Mouse (Mus musculus): ENCODE data around the gene Rora.

Gene Rora

GRCm38 (mm10) chr9:68820036-68820435 lies 166.4 kb downstream of the Rora start:
- in situ Hi-C loops (cut with MboI, MseI), result no loop called here

GRCm38 (mm10) chr9:68820478-68820877 lies 166.9 kb downstream of the Rora start:
- in situ Hi-C loops (cut with MboI, MseI), result no loop called here

GRCm38 (mm10) chr9:68821388-68821787 lies 167.8 kb downstream of the Rora start:
- in situ Hi-C loops (cut with MboI, MseI), result no loop called here

GRCm38 (mm10) chr9:68823292-68823691 lies 169.7 kb downstream of the Rora start:
- in situ Hi-C loops (cut with MboI, MseI), result no loop called here

- in situ Hi-C loops (cut with MboI, MseI), result no loop called here
Observed at GRCm38 (mm10) chr9:68825107-68825506, 171.5 kb downstream of the Rora start.

DNA sequence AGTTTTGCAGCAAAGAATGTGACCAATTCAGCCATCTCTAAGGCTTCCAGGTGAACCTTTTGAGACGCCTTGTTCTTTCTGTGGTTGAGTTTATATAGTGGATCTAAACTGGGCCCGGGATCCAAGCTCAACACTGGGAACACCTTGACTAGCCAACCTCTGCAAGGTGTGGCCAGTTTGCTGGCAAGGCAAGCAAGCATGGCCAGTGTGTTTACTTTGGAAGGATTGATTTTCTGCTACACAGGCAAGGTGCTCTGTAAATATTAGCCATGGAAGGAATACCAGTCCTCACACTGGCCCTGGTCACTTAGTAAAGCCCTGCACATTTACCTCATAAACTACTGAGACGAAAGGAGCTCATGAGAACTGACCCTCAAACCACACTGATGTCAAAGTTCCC lies 172.3 kb downstream of the Rora start:
- in situ Hi-C loops (cut with MboI, MseI), result no loop called here

GRCm38 (mm10) chr9:68827441-68827840 lies 173.9 kb downstream of the Rora start:
- in situ Hi-C loops (cut with MboI, MseI), result no loop called here

DNA sequence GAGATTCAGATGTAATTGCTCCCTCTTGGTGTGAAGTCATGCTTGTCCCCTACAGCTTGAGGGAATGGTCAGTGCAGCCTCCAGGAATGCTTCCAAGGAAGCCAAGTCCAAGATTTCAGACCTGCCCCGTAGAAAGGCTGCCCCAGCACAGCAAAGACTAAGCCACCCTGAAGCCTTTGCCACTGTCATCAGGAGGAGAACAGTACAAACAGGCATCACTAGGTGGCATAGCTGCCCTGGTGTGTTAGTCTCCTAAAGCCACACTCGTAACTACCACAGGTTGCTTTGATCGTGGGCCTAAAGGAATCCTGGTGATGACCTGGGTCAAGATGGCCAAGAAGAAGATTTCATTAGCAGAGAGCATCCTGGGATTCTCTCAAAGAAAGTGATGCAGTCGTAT lies 176.3 kb downstream of the Rora start:
- in situ Hi-C loops (cut with MboI, MseI), result no loop called here

DNA sequence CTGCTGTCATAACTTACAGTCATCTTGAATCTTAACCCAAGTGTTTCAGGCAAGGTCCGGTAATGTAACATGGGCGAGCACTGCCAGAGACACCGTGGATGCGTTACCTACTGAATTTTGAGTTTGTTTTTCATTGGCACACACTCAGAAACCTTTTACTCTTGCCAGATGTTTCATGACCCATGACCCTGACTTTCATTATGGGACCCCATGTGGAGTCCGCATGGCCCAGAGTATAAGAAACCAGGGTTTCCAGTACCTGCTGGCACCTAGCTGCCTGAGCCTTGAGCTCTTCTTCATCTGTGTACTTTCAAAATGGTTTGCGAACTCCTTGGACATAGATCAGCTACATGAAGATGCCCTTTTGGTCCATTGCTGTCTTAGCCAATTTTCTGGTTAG lies 179.7 kb downstream of the Rora start:
- in situ Hi-C loops (cut with MboI, MseI), result no loop called here

DNA sequence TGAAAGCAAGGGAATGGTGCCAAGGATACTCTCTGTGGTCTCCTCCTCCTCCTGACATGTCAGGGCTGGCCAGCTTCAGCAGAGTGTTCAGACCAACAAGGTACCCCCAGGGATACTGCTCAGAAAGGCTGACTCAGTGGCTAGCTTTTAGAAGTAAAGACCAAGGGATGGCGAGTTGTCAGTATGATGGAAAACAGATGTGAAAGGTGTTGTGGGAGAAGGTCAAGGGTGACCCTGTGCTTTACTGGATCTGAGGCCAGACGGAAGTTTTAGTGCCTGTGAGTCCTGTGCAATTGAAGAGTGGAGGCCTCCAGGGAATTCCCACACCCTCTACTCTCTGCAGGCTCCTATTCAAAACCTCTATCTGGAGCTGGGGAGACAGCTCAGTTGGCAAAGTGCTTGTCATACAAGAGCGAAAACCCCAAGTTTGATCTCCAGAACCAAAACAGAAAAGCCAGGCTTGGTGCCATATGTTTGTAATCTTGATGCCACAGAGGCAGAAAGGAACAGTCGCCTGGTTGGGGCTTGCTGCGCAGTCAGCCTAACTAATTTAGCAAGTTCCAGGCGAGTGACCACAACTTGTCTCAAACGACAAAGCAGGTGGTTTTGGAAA lies 181.6 kb downstream of the Rora start:
- in situ Hi-C loops (cut with MboI, MseI), result no loop called here

DNA sequence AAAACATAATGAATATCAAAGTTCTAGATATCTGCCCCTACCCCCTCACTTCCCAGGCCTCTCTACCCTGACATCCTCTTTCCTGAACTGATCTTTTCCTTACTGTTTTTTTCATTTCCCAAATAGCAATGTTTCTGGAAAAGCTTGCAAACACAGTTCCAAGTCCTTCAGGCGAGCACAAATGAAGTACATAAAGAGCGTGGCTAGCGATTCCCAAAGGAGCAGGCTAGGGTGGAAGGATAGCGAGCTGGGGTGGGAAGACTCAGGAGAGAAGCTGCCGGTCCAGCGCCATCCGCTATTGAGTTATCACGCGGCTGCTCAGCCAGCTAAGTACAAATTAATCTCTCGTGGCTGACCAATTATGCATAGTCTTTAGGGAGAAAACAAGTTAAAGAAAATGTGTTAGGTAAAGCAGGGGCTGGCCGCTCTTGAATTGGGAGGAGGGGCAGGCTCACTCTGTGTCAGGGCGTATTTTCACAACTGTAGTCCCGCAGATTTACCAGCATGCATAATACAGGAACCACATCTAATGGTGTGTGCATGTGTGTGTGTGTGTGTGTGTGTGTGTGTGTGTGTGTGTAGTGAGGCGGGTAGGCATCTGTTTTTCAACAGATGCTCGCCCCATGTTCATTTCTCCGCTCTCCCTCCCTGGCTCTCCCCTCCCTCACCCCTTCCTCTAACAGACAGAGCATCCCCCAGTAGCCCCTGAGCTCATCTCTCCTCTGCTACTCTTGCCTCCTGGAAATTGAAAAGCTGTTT lies 188.7 kb downstream of the Rora start:
- in situ Hi-C loops (cut with MboI, MseI), result no loop called here

GRCm38 (mm10) chr9:68845556-68845955 lies 192.0 kb downstream of the Rora start:
- in situ Hi-C loops (cut with MboI, MseI), result no loop called here

GRCm38 (mm10) chr9:68850321-68850720 lies 196.7 kb downstream of the Rora start:
- in situ Hi-C loops (cut with MboI, MseI), result loop anchor here (25.0 kb wide), 1 partner anchor 987 kb away; no protein-coding TSS in a partner anchor

- in situ Hi-C loops (cut with MboI, MseI), result loop anchor here (25.0 kb wide), 1 partner anchor 985 kb away; no protein-coding TSS in a partner anchor
Observed at GRCm38 (mm10) chr9:68852201-68852600, 198.6 kb downstream of the Rora start.

- in situ Hi-C loops (cut with MboI, MseI), result loop anchor here (25.0 kb wide), 1 partner anchor 984 kb away; no protein-coding TSS in a partner anchor
Observed at GRCm38 (mm10) chr9:68852934-68853333, 199.3 kb downstream of the Rora start.

GRCm38 (mm10) chr9:68859500-68859899 lies 205.9 kb downstream of the Rora start:
- in situ Hi-C loops (cut with MboI, MseI), result loop anchor here (25.0 kb wide), 1 partner anchor 978 kb away; no protein-coding TSS in a partner anchor

DNA sequence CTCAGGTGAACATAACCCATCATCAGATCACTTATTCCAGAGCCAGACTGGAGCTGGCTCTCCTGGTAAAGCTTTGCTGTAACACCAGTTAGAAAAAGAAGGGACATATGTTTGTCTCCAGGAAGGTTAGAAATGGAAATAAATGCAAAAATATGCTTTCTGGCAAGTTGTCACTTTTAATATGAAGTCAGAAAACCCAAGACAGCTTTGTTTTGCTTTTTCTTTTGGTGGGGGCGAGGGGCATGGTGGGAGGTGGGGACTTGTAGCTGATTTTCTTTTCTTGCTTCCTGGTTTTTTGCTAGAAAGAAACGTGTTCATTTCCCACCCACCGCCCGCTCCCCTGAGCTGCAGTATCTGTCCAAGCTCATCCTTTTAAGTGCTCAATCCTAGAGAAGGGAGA lies 212.7 kb downstream of the Rora start:
- in situ Hi-C loops (cut with MboI, MseI), result loop anchor here (25.0 kb wide), 1 partner anchor 971 kb away; no protein-coding TSS in a partner anchor

GRCm38 (mm10) chr9:68873838-68874237 lies 220.3 kb downstream of the Rora start:
- in situ Hi-C loops (cut with MboI, MseI), result loop anchor here (25.0 kb wide), 1 partner anchor 963 kb away; no protein-coding TSS in a partner anchor

- in situ Hi-C loops (cut with MboI, MseI), result loop anchor here (25.0 kb wide), 1 partner anchor 963 kb away; no protein-coding TSS in a partner anchor
Observed at GRCm38 (mm10) chr9:68874544-68874943, 221.0 kb downstream of the Rora start.

DNA sequence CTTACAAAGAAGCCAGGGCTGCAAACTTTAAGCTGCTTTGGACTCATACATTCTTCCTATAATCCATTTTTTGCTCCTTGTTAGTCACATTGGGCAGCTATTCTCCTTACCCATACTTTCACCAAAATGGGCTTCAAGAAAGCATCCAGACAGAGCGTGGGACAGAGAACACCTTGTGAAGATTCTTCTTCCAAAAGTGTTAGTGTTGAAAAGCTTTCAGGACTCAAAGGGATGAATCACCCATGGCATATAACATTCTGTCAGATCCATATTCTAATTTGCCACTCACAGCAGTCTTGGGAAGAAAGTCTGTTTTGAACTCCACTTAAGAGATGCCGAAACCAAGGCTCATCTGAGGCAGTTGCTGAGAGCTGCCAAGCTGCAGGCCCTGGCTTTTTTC lies 222.2 kb downstream of the Rora start:
- in situ Hi-C loops (cut with MboI, MseI), result no loop called here

- in situ Hi-C loops (cut with MboI, MseI), result no loop called here
Observed at GRCm38 (mm10) chr9:68876289-68876688, 222.7 kb downstream of the Rora start.

- in situ Hi-C loops (cut with MboI, MseI), result no loop called here
Observed at GRCm38 (mm10) chr9:68881896-68882295, 228.3 kb downstream of the Rora start.

GRCm38 (mm10) chr9:68883005-68883404 lies 229.4 kb downstream of the Rora start:
- in situ Hi-C loops (cut with MboI, MseI), result no loop called here

Measured in regulatory T cell (primary cell).